Mouse (Mus musculus): Measurements from ENCODE around the gene Ankrd13d. TPM values are rescaled to one million over a fixed set of nuclear protein-coding genes. Genes with fewer than 3 reads are reported as not detected.

Ankrd13d gene
- polyA plus RNA-seq, 1 experiment from 2014 or later, result 62.9 TPM

DNA sequence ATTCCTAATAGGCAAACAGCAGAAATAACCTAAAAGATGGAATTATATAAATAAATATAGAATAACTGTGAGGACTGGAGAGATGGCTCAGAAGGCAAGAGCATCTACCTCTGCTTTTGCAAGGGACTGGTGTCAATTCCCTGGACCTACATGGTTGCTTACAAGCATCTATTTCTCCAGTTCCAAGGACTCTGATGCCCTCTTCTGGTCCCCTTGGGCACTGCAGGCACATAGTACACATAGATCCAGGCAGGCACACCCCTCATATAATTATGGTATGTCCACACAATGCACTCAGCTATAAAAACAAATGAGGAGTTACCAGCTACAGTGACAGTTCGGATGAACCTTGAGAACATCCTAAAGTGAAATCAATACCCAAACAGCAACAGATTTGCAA, 3.5 kb downstream of the Ankrd13d start:
- Histone ChIP-seq H3K36me3 (ENCODE audit: control insufficient read depth, insufficient read depth, low read length) (no peaks in the 10 kb centered on the region), H3K9ac (replicated peaks; ENCODE audit: low read depth, low read length) (no peak overlapping the region), H3K27ac (ENCODE audit: low read depth, low read length) (no peak overlapping the region), H3K9me3 (ENCODE audit: control insufficient read depth, low read length) (no peaks in the 10 kb centered on the region), H3K4me2 (ENCODE audit: low read depth, low read length) (no peak overlapping the region), H3K27me3 (ENCODE audit: control insufficient read depth, insufficient read depth, low read length) (no peaks in the 10 kb centered on the region), H3K4me1 (ENCODE audit: control insufficient read depth, insufficient read depth, low read length) (no peaks in the 10 kb centered on the region), H3K4me3 (ENCODE audit: low read depth, low read length) (no peak overlapping the region)
- WGBS, result 90% methylated on average over 1 of the region's 1 CpGs
- no peak for ATAC-seq (ENCODE audit: low read depth)

- peaks cover 15% of the 10 kb centered on the region; the same call in 1 of the 2 replicates for H3K36me3 ChIP-seq (ENCODE audit: control insufficient read depth, insufficient read depth, low read length)
- peaks cover 3% of the 10 kb centered on the region; the same call in 1 of the 2 replicates for H3K4me1 ChIP-seq (ENCODE audit: control insufficient read depth, insufficient read depth, low read length)
- no peak overlapping the region for H3K4me3 ChIP-seq (ENCODE audit: low read depth, low read length)
- no peak overlapping the region for H3K4me2 ChIP-seq (ENCODE audit: low read depth, low read length)
- H3K9me3 ChIP-seq (ENCODE audit: control insufficient read depth, low read length), result no peaks in the 10 kb centered on the region
- peaks cover 4% of the 10 kb centered on the region; the same call in 1 of the 2 replicates for H3K27me3 ChIP-seq (ENCODE audit: control insufficient read depth, insufficient read depth, low read length)
- no peak overlapping the region for H3K27ac ChIP-seq (ENCODE audit: low read depth, low read length)
- no peak for ATAC-seq (ENCODE audit: low read depth)
- 94% methylated on average over 11 of the region's 11 CpGs for WGBS
- H3K9ac ChIP-seq (replicated peaks; ENCODE audit: low read depth, low read length), result no peak overlapping the region
Observed at GRCm38 (mm10) chr19:4270972-4271371, 12.0 kb downstream of the Ankrd13d start.

GRCm38 (mm10) chr19:4270187-4270586, 12.8 kb downstream of the Ankrd13d start:
- no peak for ATAC-seq (ENCODE audit: low read depth)
- Histone ChIP-seq H3K4me1 (ENCODE audit: control insufficient read depth, insufficient read depth, low read length) (peaks cover 3% of the 10 kb centered on the region; the same call in 1 of the 2 replicates), H3K9me3 (ENCODE audit: control insufficient read depth, low read length) (no peaks in the 10 kb centered on the region), H3K4me3 (ENCODE audit: low read depth, low read length) (no peak overlapping the region), H3K4me2 (ENCODE audit: low read depth, low read length) (no peak overlapping the region), H3K9ac (replicated peaks; ENCODE audit: low read depth, low read length) (no peak overlapping the region), H3K27ac (ENCODE audit: low read depth, low read length) (no peak overlapping the region), H3K36me3 (ENCODE audit: control insufficient read depth, insufficient read depth, low read length) (peaks cover 15% of the 10 kb centered on the region; the same call in 1 of the 2 replicates), H3K27me3 (ENCODE audit: control insufficient read depth, insufficient read depth, low read length) (peaks cover 4% of the 10 kb centered on the region; the same call in 1 of the 2 replicates)
- WGBS, result 69% methylated on average over 6 of the region's 6 CpGs

- ATAC-seq (ENCODE audit: low read depth), result 0 out of 2 replicates have a peak, but pooled peaks have one; percentile 41
- peak within 1 kb of the TSS; percentile 37; the same call in 1 of the 2 replicates for H3K9ac ChIP-seq (replicated peaks; ENCODE audit: low read depth, low read length)
- peaks cover 15% of the 10 kb centered on the region; the same call in 1 of the 2 replicates for H3K36me3 ChIP-seq (ENCODE audit: control insufficient read depth, insufficient read depth, low read length)
- H3K27me3 ChIP-seq (ENCODE audit: control insufficient read depth, insufficient read depth, low read length), result peaks cover 4% of the 10 kb centered on the region; the same call in 1 of the 2 replicates
- WGBS, result 5% methylated on average over 46 of the region's 46 CpGs
- H3K4me3 ChIP-seq (ENCODE audit: low read depth, low read length), result peak within 1 kb of the TSS; percentile 29
- peaks cover 3% of the 10 kb centered on the region; the same call in 1 of the 2 replicates for H3K4me1 ChIP-seq (ENCODE audit: control insufficient read depth, insufficient read depth, low read length)
- no peaks in the 10 kb centered on the region for H3K9me3 ChIP-seq (ENCODE audit: control insufficient read depth, low read length)
- peak within 1 kb of the TSS; percentile 47 for H3K4me2 ChIP-seq (ENCODE audit: low read depth, low read length)
- no peak within 1 kb of the TSS for H3K27ac ChIP-seq (ENCODE audit: low read depth, low read length)
Observed at GRCm38 (mm10) chr19:4268566-4269361, 14.2 kb downstream of the Ankrd13d start, which contains the start of gene Ssh3. Ssh3 (minus strand) TSS chr19:4269180.

DNA sequence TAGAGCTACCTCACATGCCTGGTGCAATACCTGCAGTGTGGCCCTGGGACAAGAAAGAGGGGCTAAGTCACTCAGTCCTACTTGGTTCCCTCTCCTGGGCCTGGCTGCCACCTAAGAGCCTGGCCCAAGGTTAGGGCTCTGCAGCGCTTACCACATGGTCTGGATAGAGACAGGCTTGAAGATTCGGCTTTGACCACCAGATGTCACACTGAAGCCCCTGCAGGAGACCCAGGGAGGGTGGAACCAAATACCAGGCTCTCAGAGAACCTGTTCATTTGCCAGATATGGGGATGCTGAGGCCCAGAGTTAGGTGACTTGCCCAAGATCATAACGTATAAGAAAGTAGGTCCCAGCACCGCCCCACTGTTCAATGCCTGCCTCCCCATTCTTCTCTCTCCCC, 17.0 kb downstream of the Ankrd13d start:
- peaks cover 4% of the 10 kb centered on the region; the same call in 1 of the 2 replicates for H3K36me3 ChIP-seq (ENCODE audit: control insufficient read depth, insufficient read depth, low read length)
- H3K27ac ChIP-seq (ENCODE audit: low read depth, low read length), result no peak overlapping the region
- no peak overlapping the region for H3K4me3 ChIP-seq (ENCODE audit: low read depth, low read length)
- no peaks in the 10 kb centered on the region for H3K9me3 ChIP-seq (ENCODE audit: control insufficient read depth, low read length)
- H3K9ac ChIP-seq (replicated peaks; ENCODE audit: low read depth, low read length), result no peak overlapping the region
- H3K27me3 ChIP-seq (ENCODE audit: control insufficient read depth, insufficient read depth, low read length), result peaks cover 4% of the 10 kb centered on the region; the same call in 1 of the 2 replicates
- peaks cover 3% of the 10 kb centered on the region; the same call in 1 of the 2 replicates for H3K4me1 ChIP-seq (ENCODE audit: control insufficient read depth, insufficient read depth, low read length)
- 59% methylated on average over 4 of the region's 4 CpGs for WGBS
- H3K4me2 ChIP-seq (ENCODE audit: low read depth, low read length), result no peak overlapping the region
- no peak for ATAC-seq (ENCODE audit: low read depth)

DNA sequence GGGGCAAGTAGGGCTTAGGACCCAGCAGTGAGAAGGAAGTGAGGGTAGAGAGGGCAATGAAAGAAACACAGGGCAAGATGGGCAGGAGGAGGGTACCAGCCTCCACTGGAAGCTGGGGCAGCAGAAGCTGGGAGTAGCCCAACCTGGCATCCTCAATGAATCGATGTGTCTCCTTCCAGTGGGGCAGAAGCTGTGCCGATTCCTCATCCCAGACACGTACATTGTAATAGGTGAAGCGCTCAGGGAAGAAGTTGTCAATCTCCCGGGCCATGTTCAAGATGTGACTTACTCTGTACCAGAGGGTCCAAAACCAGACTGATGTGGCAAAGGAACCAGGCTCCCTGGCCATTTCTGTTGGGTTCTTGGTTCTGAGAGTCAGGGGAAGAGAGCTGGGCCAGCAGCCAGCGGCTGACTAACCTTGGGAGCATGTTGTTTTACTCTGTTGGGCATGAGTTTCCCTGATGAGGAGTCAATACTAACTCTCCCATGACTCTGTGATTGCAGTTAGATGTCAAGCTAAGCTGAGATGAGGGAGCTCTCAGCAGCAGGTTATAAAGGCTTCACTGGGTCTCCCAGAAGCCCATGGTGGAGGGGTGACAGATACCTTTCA, 18.7 kb downstream of the Ankrd13d start:
- WGBS, result 91% methylated on average over 6 of the region's 6 CpGs
- no peak overlapping the region for H3K9ac ChIP-seq (replicated peaks; ENCODE audit: low read depth, low read length)
- no peak overlapping the region for H3K27ac ChIP-seq (ENCODE audit: low read depth, low read length)
- H3K27me3 ChIP-seq (ENCODE audit: control insufficient read depth, insufficient read depth, low read length), result no peaks in the 10 kb centered on the region
- no peak overlapping the region for H3K4me2 ChIP-seq (ENCODE audit: low read depth, low read length)
- no peaks in the 10 kb centered on the region for H3K9me3 ChIP-seq (ENCODE audit: control insufficient read depth, low read length)
- ATAC-seq (ENCODE audit: low read depth), result no peak
- no peaks in the 10 kb centered on the region for H3K36me3 ChIP-seq (ENCODE audit: control insufficient read depth, insufficient read depth, low read length)
- H3K4me1 ChIP-seq (ENCODE audit: control insufficient read depth, insufficient read depth, low read length), result peaks cover 3% of the 10 kb centered on the region; the same call in 1 of the 2 replicates
- H3K4me3 ChIP-seq (ENCODE audit: low read depth, low read length), result no peak overlapping the region

DNA sequence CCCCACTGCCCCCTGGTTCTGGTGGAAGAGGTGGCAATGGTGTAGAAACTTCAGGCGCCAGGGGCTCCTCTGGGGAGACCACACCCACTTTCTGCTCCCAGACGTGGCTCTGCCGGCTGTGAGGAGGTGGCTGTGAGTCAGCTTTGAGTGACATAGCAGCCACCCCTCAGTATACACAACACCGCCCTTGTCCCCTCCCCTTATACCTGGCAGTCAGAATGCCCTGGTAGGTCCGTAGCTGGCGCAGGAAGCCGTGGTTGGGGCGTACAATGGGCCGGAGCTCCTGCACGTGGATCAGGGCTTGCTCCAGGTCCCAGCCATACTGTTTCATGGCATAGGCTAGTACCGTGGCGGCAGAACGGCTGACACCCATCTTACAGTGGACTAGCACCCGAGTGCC, 19.2 kb downstream of the Ankrd13d start:
- Histone ChIP-seq H3K27ac (ENCODE audit: low read depth, low read length) (no peak overlapping the region), H3K4me3 (ENCODE audit: low read depth, low read length) (no peak overlapping the region), H3K9me3 (ENCODE audit: control insufficient read depth, low read length) (no peaks in the 10 kb centered on the region), H3K36me3 (ENCODE audit: control insufficient read depth, insufficient read depth, low read length) (no peaks in the 10 kb centered on the region), H3K9ac (replicated peaks; ENCODE audit: low read depth, low read length) (no peak overlapping the region), H3K4me1 (ENCODE audit: control insufficient read depth, insufficient read depth, low read length) (no peaks in the 10 kb centered on the region; the same call in 1 of the 2 replicates), H3K4me2 (ENCODE audit: low read depth, low read length) (no peak overlapping the region), H3K27me3 (ENCODE audit: control insufficient read depth, insufficient read depth, low read length) (no peaks in the 10 kb centered on the region)
- 73% methylated on average over 14 of the region's 14 CpGs for WGBS
- no peak for ATAC-seq (ENCODE audit: low read depth)

DNA sequence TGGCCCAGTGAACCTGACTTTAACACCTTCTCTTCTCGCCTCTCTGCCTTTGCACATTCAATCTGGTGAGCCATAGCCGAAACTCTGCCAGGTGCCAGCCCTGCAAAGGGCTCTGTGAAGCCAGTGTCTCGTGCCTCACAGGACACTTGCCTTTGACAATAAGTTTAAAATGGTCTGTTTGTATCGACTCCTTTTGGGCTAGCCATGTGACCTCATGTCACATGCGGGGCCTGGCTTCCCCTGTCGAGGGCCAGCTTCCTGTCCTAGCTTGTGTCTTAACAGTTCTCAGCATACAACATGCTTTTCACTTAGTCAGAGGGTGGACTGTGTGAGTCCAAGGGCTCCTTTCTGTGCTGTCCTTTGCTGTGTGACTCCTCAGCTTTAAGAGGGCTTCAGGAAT, 20.2 kb downstream of the Ankrd13d start:
- WGBS, result 73% methylated on average over 6 of the region's 6 CpGs
- Histone ChIP-seq H3K27me3 (ENCODE audit: control insufficient read depth, insufficient read depth, low read length) (no peaks in the 10 kb centered on the region), H3K4me1 (ENCODE audit: control insufficient read depth, insufficient read depth, low read length) (no peaks in the 10 kb centered on the region), H3K36me3 (ENCODE audit: control insufficient read depth, insufficient read depth, low read length) (no peaks in the 10 kb centered on the region), H3K4me3 (ENCODE audit: low read depth, low read length) (no peak overlapping the region), H3K4me2 (ENCODE audit: low read depth, low read length) (no peak overlapping the region), H3K9me3 (ENCODE audit: control insufficient read depth, low read length) (no peaks in the 10 kb centered on the region), H3K9ac (replicated peaks; ENCODE audit: low read depth, low read length) (no peak overlapping the region), H3K27ac (ENCODE audit: low read depth, low read length) (no peak overlapping the region)
- no peak for ATAC-seq (ENCODE audit: low read depth)
